Mouse (Mus musculus) heart, embryonic 15.5 days (tissue): ENCODE data around the gene Mkrn2. TPM values are rescaled to one million over a fixed set of nuclear protein-coding genes. Genes with fewer than 3 reads are reported as not detected.
A peak's percentile ranks its signal among the peaks of the same experiment; 100 is the strongest.
"Not testable (repeated sequence)": the region's sequence is repeated elsewhere in the genome, so short reads cannot be mapped to it uniquely, and the experiment has no call there.

Experiments used
- ATAC-seq: fragments of 200-750 bp; cut with Nextera tagmentation; replicated peaks from 2 replicates; pipeline ENCODE4 v1.8.0; 2017; ENCODE audit warnings: low read depth, moderate TSS enrichment; ENCODE audit not compliant: insufficient number of reproducible peaks, insufficient read depth, low FRiP score
- H3K27ac ChIP-seq: fragments of 300-500 bp; sonication (generic); 2 replicates; pipeline ENCODE4 v1.5.1; 2015; ENCODE audit warnings: mild to moderate bottlenecking, inconsistent platforms
- H3K27me3 ChIP-seq: fragments of 300-500 bp; sonication (generic); 2 replicates; pipeline ENCODE4 v1.6.1; 2015; ENCODE audit warnings: inconsistent platforms
- H3K36me3 ChIP-seq: fragments of 300-500 bp; sonication (generic); 2 replicates; pipeline ENCODE4 v1.6.1; 2015; ENCODE audit warnings: mild to moderate bottlenecking, inconsistent platforms
- H3K4me1 ChIP-seq: fragments of 300-500 bp; sonication (generic); replicated peaks from 2 replicates; pipeline ENCODE4 v1.6.1; 2015; ENCODE audit warnings: inconsistent platforms
- H3K4me2 ChIP-seq: fragments of 300-500 bp; sonication (generic); 2 replicates; pipeline ENCODE4 v1.6.1; 2015; ENCODE audit warnings: inconsistent platforms, mild to moderate bottlenecking, moderate library complexity
- H3K4me3 ChIP-seq: fragments of 300-500 bp; sonication (generic); 2 replicates; pipeline ENCODE4 v1.5.1; 2015; ENCODE audit warnings: mild to moderate bottlenecking, inconsistent platforms
- H3K9ac ChIP-seq: fragments of 300-500 bp; sonication (generic); 2 replicates; pipeline ENCODE4 v1.6.1; 2015; ENCODE audit warnings: mild to moderate bottlenecking, inconsistent platforms
- H3K9me3 ChIP-seq: fragments of 300-500 bp; sonication (generic); replicated peaks from 2 replicates; pipeline ENCODE4 v1.6.1; 2016; ENCODE audit warnings: inconsistent platforms
- WGBS: fragments of 180-500 bp; shearing (Covaris S2); methylation state at CpG from one replicate; pipeline ENCODE4 v1.1.7; 2015; ENCODE audit warnings: mixed read lengths; 5-methylcytosine and 5-hydroxymethylcytosine counted together
- polyA plus RNA-seq: library from polyadenylated mRNA; unstranded; fragments of >200 nt; fragmentation: Nextera tagmentation; extraction: Ambion mirVana; gene quantifications from 2 replicates; pipeline ENCODE4 v1.2.1, GENCODE M21; 2015

The Mkrn2 gene
- polyA plus RNA-seq, 1 experiment from 2014 or later: 20.5 TPM

DNA sequence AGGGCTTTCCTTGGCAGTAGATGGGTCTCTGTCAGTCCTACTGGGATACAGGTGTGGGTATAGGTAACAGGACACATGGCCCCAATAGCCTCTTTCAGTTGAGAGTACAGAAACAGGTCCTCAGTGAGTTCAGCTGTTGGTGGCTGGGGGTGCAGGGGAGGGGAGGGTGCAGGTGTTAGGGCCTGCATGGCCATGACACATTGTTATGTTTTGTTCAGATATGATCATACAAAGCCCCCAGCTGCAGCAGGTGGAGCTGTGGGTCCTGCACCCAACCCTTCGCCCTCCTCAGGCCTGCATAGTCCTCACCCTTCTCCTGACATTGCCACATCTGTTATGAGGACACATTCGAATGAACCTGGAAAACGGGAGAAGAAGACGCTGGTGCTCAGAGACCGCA, 8.6 kb downstream of the Mkrn2 start:
- Histone ChIP-seq H3K4me2 (no peak overlapping the region), H3K36me3 (peaks cover 30% of the 10 kb centered on the region), H3K9me3 (no peaks in the 10 kb centered on the region), H3K4me1 (no peaks in the 10 kb centered on the region), H3K9ac (no peak overlapping the region), H3K27ac (no peak overlapping the region), H3K27me3 (no peaks in the 10 kb centered on the region), H3K4me3 (no peak overlapping the region)
- WGBS: 91% methylated on average over 5 of the region's 5 CpGs
- no peak for ATAC-seq

GRCm38 (mm10) chr6:115613793-115614192, 12.1 kb downstream of the Mkrn2 start:
- Histone ChIP-seq H3K27me3 (no peaks in the 10 kb centered on the region), H3K27ac (no peak overlapping the region), H3K4me3 (no peak overlapping the region), H3K36me3 (peaks cover 65% of the 10 kb centered on the region), H3K9ac (no peak overlapping the region), H3K4me2 (no peak overlapping the region), H3K9me3 (no peaks in the 10 kb centered on the region), H3K4me1 (no peaks in the 10 kb centered on the region)
- ATAC-seq: no peak

GRCm38 (mm10) chr6:115615983-115616382, 14.3 kb downstream of the Mkrn2 start:
- no peak overlapping the region for H3K4me3 ChIP-seq
- 80% methylated on average over 3 of the region's 3 CpGs for WGBS
- H3K27ac ChIP-seq: no peak overlapping the region
- peaks cover 87% of the 10 kb centered on the region for H3K36me3 ChIP-seq
- no peak for ATAC-seq
- H3K4me2 ChIP-seq: no peak overlapping the region
- H3K9ac ChIP-seq: no peak overlapping the region
- no peaks in the 10 kb centered on the region for H3K9me3 ChIP-seq
- no peaks in the 10 kb centered on the region for H3K4me1 ChIP-seq
- H3K27me3 ChIP-seq: no peaks in the 10 kb centered on the region

- H3K27ac ChIP-seq: no peak overlapping the region
- no peaks in the 10 kb centered on the region for H3K9me3 ChIP-seq
- no peaks in the 10 kb centered on the region for H3K27me3 ChIP-seq
- no peak for ATAC-seq
- H3K36me3 ChIP-seq: peaks cover 100% of the 10 kb centered on the region
- H3K4me1 ChIP-seq: no peaks in the 10 kb centered on the region
- H3K4me2 ChIP-seq: no peak overlapping the region
- no peak overlapping the region for H3K4me3 ChIP-seq
- 78% methylated on average over 10 of the region's 10 CpGs for WGBS
- H3K9ac ChIP-seq: no peak overlapping the region
Observed at GRCm38 (mm10) chr6:115619818-115620217, 18.1 kb downstream of the Mkrn2 start.

- H3K4me2 ChIP-seq: no peak overlapping the region
- H3K4me3 ChIP-seq: no peak overlapping the region
- no peaks in the 10 kb centered on the region for H3K27me3 ChIP-seq
- WGBS: 81% methylated on average over 1 of the region's 1 CpGs
- peaks cover 99% of the 10 kb centered on the region for H3K36me3 ChIP-seq
- H3K4me1 ChIP-seq: no peaks in the 10 kb centered on the region
- H3K27ac ChIP-seq: no peak overlapping the region
- no peak for ATAC-seq
- no peak overlapping the region for H3K9ac ChIP-seq
- no peaks in the 10 kb centered on the region for H3K9me3 ChIP-seq
Observed at GRCm38 (mm10) chr6:115620942-115621341, 19.2 kb downstream of the Mkrn2 start.

DNA sequence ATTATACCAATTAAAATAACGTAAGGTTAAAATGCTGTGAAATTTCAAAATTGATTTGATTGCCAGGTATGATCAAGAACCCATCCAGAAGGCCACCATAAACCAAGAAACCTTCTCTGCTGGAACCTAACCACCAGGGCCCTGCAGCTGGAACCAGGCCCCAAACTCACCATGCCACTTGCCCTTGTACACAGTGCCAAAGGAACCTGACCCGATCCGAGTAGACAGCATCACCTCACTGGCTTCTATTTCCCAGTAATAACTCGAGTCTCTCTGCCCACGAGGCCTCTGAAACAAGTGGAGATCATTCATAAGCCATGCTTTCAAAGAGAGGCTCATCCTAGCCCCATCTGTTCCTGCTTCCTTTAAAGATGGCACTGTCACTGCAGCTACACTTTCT, 24.4 kb downstream of the Mkrn2 start:
- Histone ChIP-seq H3K4me3 (no peak overlapping the region), H3K9ac (no peak overlapping the region), H3K27me3 (no peaks in the 10 kb centered on the region), H3K9me3 (no peaks in the 10 kb centered on the region), H3K27ac (no peak overlapping the region), H3K4me1 (no peaks in the 10 kb centered on the region), H3K36me3 (peaks cover 79% of the 10 kb centered on the region), H3K4me2 (no peak overlapping the region)
- no peak for ATAC-seq
- 86% methylated on average over 5 of the region's 5 CpGs for WGBS

- no peaks in the 10 kb centered on the region for H3K4me1 ChIP-seq
- no peaks in the 10 kb centered on the region for H3K9me3 ChIP-seq
- no peak overlapping the region for H3K4me2 ChIP-seq
- no peaks in the 10 kb centered on the region for H3K27me3 ChIP-seq
- no peak overlapping the region for H3K4me3 ChIP-seq
- H3K9ac ChIP-seq: no peak overlapping the region
- H3K27ac ChIP-seq: no peak overlapping the region
- WGBS: 78% methylated on average over 3 of the region's 3 CpGs
- no peak for ATAC-seq
- H3K36me3 ChIP-seq: peaks cover 76% of the 10 kb centered on the region
Observed at GRCm38 (mm10) chr6:115631056-115631795, 29.5 kb downstream of the Mkrn2 start.

GRCm38 (mm10) chr6:115634015-115634414, 32.3 kb downstream of the Mkrn2 start:
- ATAC-seq: no peak
- Histone ChIP-seq H3K9ac (no peak overlapping the region), H3K27ac (no peak overlapping the region), H3K27me3 (no peaks in the 10 kb centered on the region), H3K4me1 (no peaks in the 10 kb centered on the region), H3K4me2 (no peak overlapping the region), H3K9me3 (no peaks in the 10 kb centered on the region), H3K4me3 (no peak overlapping the region), H3K36me3 (peaks cover 73% of the 10 kb centered on the region)
- WGBS: 86% methylated on average over 2 of the region's 2 CpGs

- WGBS: 94% methylated on average over 7 of the region's 7 CpGs
- H3K9me3 ChIP-seq, H3K4me2 ChIP-seq, H3K4me3 ChIP-seq, H3K9ac ChIP-seq, H3K27me3 ChIP-seq, H3K4me1 ChIP-seq, H3K27ac ChIP-seq, ATAC-seq: not testable (repeated sequence)
- H3K36me3 ChIP-seq: peaks cover 58% of the 10 kb centered on the region
Observed at GRCm38 (mm10) chr6:115638188-115638587, 36.5 kb downstream of the Mkrn2 start.

DNA sequence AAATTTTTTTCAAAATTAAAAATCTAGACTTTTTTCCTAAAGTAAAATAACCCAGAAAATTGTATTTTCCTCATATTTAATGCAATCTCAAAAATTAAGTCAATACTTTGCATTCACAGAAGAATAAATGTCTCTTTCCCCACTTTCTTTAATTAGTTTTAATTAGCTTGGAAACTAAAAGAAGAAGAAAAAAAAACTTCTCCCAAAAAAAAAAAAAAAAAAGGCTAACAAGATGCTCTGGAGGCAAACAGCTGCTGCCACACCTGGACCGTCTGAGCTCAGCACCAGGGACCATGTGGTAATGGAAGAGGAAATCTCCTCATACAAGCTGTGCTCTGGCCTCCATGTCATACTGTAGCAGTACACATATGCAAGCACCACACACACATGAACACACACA, 41.6 kb downstream of the Mkrn2 start:
- Histone ChIP-seq H3K36me3 (peaks cover 24% of the 10 kb centered on the region), H3K4me3 (no peak overlapping the region), H3K27ac (no peak overlapping the region), H3K9ac (no peak overlapping the region), H3K4me2 (no peak overlapping the region), H3K4me1 (peaks cover 4% of the 10 kb centered on the region; the same call in 1 of the 2 replicates), H3K9me3 (no peaks in the 10 kb centered on the region), H3K27me3 (no peaks in the 10 kb centered on the region)
- ATAC-seq: no peak
- WGBS: 77% methylated on average over 1 of the region's 1 CpGs

DNA sequence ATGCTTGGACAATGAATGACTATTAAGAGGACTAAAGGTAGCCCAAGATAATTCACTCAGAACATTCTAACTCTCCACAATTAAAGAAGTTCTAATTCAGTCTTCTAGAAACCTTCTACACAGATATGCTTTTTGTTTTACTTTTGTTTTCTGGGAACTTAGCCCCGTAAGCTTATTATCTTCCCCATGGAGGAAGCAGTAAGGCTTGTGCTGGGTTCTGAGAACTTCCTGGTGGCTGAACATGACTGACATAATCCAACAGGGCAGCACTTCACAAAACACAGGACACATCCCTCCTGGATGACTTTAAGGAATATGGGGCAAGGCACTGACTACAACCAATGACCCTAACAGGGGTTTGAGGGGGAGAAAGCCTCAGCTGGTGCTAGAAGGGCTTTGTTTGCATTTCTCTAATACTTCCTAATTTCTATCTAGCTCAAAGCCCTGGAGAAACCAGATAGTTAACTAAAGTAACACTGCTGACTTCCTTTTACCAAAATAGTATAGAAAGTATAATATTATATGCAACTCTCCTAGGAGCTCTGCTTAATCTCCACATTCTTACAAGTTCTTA, 48.2 kb downstream of the Mkrn2 start:
- Histone ChIP-seq H3K27me3 (no peaks in the 10 kb centered on the region), H3K4me3 (no peak overlapping the region), H3K9me3 (no peaks in the 10 kb centered on the region), H3K4me2 (0 out of 2 replicates have a peak overlapping the region, but pooled peaks have one; percentile 0), H3K36me3 (no peaks in the 10 kb centered on the region), H3K9ac (no peak overlapping the region), H3K27ac (peak overlapping the region; percentile 61), H3K4me1 (peaks cover 36% of the 10 kb centered on the region)
- WGBS: 34% methylated on average over 1 of the region's 1 CpGs
- ATAC-seq: no peak
